Mouse (Mus musculus) layer of hippocampus, adult 11-12 months (tissue): ENCODE data around the gene Fam72a.

Experiments used
- DNase-seq: peaks from one replicate; pipeline ENCODE4 v3.0.0; 2022; ENCODE audit warnings: low spot score

Gene Fam72a

GRCm38 (mm10) chr1:131580389-131580788 lies 52.7 kb downstream of the Fam72a start:
- no peak for DNase-seq

GRCm38 (mm10) chr1:131583598-131583997 lies 55.9 kb downstream of the Fam72a start:
- no peak for DNase-seq

GRCm38 (mm10) chr1:131586836-131587235 lies 59.1 kb downstream of the Fam72a start:
- DNase-seq: peak; percentile 68
